Mouse (Mus musculus) ES-Bruce4 (cell line): Measurements from ENCODE around the gene Tbc1d30. TPM values are rescaled to one million over a fixed set of nuclear protein-coding genes. Genes with fewer than 3 reads are reported as not detected.

Source experiments
- H3K27ac ChIP-seq: 2 replicates; pipeline ENCODE4 v1.5.1; 2012; ENCODE audit warnings: low read length, inconsistent platforms; ENCODE audit not compliant: insufficient read depth
- H3K27me3 ChIP-seq: 2 replicates; pipeline ENCODE4 v1.6.1; 2012; ENCODE audit warnings: mild to moderate bottlenecking, low read length, inconsistent platforms; ENCODE audit not compliant: control insufficient read depth, poor library complexity, insufficient read depth, severe bottlenecking
- H3K36me3 ChIP-seq: 2 replicates; pipeline ENCODE4 v1.6.1; 2012; ENCODE audit warnings: inconsistent platforms, mild to moderate bottlenecking, low read length, moderate library complexity; ENCODE audit not compliant: control insufficient read depth, poor library complexity, insufficient read depth, severe bottlenecking
- H3K4me1 ChIP-seq: one replicate; pipeline ENCODE4 v1.8.1; 2011; ENCODE audit warnings: low read length; ENCODE audit not compliant: control insufficient read depth, insufficient read depth
- H3K4me3 ChIP-seq: 2 replicates; pipeline ENCODE4 v1.5.1; 2011; ENCODE audit warnings: low read depth, mild to moderate bottlenecking, low read length
- H3K9ac ChIP-seq: 2 replicates; pipeline ENCODE4 v1.6.1; 2012; ENCODE audit warnings: low read depth, mild to moderate bottlenecking, inconsistent platforms; ENCODE audit not compliant: poor library complexity, severe bottlenecking
- H3K9me3 ChIP-seq: replicated peaks from 2 replicates; pipeline ENCODE4 v1.6.1; 2012; ENCODE audit warnings: mild to moderate bottlenecking, low read length, inconsistent platforms; ENCODE audit not compliant: control insufficient read depth, poor library complexity, insufficient read depth, severe bottlenecking
- CTCF ChIP-seq: IDR thresholded peaks from one replicate; pipeline ENCODE4 v1.8.1; 2011; ENCODE audit warnings: low read depth, low read length
- EP300 ChIP-seq: IDR thresholded peaks from 2 replicates; pipeline ENCODE4 v1.6.1; 2011; ENCODE audit warnings: low read depth, low read length; ENCODE audit not compliant: insufficient read depth
- POLR2A ChIP-seq: IDR thresholded peaks from one replicate; pipeline ENCODE4 v1.8.1; 2011; ENCODE audit warnings: low read length; ENCODE audit not compliant: insufficient read depth
- polyA plus RNA-seq: library from polyadenylated mRNA; stranded (reverse); fragments of >200 nt; gene quantifications from 2 replicates; pipeline ENCODE4 v1.2.4, GENCODE M21; 2011; ENCODE audit warnings: low read depth; ENCODE audit not compliant: missing spikeins, insufficient read depth, insufficient read length

Gene Tbc1d30
- polyA plus RNA-seq, 1 experiment: not detected

DNA sequence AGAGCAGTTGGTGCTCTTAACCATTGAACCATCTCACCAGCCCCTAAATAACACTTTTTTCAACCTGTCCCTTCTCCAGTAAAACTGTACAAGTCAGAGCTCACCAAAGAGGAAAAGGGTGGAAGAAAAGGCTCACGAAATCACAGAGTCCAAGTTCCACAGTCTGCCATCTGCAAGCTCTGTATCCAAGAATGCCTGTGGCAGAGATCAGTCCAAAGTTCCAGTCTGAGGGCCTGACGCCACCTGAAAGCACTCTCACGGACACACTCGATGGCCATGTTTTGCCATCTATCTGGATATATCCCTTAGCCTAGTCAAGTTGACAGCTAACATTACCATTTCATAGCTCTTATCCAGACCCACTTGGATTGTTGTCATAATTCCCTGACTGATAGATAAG lies 101.3 kb downstream of the Tbc1d30 start:
- no peak for TF ChIP-seq EP300
- no peak for TF ChIP-seq CTCF
- no peak for TF ChIP-seq POLR2A
- H3K27ac ChIP-seq: no peak overlapping the region
- H3K27me3 ChIP-seq: no peaks in the 10 kb centered on the region
- no peaks in the 10 kb centered on the region for H3K4me1 ChIP-seq
- no peaks in the 10 kb centered on the region for H3K9me3 ChIP-seq
- no peak overlapping the region for H3K4me3 ChIP-seq
- no peaks in the 10 kb centered on the region for H3K36me3 ChIP-seq
- no peak overlapping the region for H3K9ac ChIP-seq

DNA sequence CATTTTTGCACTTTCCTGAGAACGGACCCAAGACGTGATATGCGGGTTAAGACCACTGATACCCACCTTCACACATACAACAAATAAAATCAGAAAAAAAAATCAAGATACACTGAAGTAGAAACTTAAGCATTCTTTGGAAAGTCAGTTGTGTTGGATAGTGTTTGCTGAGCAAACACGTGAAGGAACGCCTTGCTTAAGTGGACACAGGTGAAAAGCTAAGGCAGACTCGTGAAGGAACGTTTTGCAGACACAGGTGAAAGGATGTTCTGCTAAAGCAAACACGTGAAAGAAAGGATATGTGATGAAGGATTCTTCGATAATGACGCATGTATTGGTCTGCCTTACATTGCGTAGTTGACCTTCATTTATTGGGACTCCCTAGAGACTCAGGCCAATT lies 103.5 kb downstream of the Tbc1d30 start:
- H3K9ac ChIP-seq: no peak overlapping the region
- H3K36me3 ChIP-seq: no peaks in the 10 kb centered on the region
- no peaks in the 10 kb centered on the region for H3K9me3 ChIP-seq
- TF ChIP-seq EP300 (no peak), CTCF (no peak), POLR2A (no peak)
- no peak overlapping the region for H3K27ac ChIP-seq
- H3K4me1 ChIP-seq: no peaks in the 10 kb centered on the region
- no peaks in the 10 kb centered on the region for H3K27me3 ChIP-seq
- H3K4me3 ChIP-seq: no peak overlapping the region

DNA sequence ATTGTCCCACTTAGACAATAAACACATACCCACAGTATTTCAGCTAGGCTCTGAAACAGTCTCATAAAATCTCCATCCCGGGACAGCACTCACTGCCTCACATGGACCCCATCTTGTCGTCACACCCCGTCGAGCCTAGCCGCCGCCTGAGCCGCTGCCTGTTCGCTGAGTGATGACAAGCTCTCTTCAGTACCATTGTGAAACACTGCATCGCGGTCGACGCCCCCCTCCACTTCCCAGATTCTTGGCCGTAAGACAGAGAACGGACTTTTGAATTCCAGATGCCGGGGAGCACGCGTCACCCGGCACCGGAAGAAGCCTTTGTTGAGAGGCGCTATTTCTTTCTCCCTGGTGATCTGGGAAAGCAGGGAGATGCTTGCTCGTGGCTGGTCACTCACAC lies 104.1 kb downstream of the Tbc1d30 start:
- H3K4me3 ChIP-seq: no peak overlapping the region
- H3K4me1 ChIP-seq: no peaks in the 10 kb centered on the region
- H3K27ac ChIP-seq: no peak overlapping the region
- TF ChIP-seq CTCF (no peak), POLR2A (no peak), EP300 (no peak)
- no peaks in the 10 kb centered on the region for H3K27me3 ChIP-seq
- no peak overlapping the region for H3K9ac ChIP-seq
- H3K36me3 ChIP-seq: no peaks in the 10 kb centered on the region
- no peaks in the 10 kb centered on the region for H3K9me3 ChIP-seq

DNA sequence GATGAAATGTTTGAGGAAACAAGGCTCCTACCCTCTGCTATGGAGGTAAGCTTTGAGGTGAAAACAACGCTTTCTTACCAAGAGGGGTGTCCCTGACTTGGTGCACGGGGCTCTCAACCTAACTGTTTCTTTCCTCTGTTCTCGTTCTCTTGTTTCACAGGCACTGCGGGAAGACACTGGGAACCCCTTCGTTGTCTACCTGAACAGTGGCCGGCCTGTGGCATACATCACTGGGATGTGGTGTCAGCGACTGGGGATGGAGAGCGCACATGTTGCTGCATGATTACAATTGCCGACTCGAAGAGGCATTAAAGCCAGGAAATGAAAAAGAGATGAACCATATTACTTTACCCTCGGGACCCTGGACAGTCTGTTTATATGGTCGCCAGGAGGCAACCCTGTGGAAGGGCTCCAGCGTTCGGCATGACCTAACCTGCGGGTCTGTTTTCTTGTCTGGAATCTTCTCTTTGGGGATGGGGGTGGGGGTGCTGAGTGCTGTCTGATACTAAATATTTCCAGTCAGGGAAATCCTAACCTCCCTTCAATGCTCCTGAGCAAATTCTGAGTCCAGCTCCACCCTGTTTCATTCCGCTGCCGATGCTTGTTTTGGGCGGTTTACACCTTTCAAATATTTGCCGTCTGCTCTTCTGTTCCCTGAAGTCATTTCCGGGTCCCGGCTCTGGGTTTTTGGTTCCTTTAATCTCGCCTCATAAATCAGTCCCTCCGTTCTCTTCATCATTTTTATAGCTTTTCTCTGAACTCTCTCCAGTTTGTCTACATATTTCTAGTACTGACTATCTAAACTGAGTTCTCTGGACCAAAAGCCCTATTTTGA lies 107.5 kb downstream of the Tbc1d30 start:
- no peak overlapping the region for H3K9ac ChIP-seq
- no peaks in the 10 kb centered on the region for H3K27me3 ChIP-seq
- no peak overlapping the region for H3K27ac ChIP-seq
- no peaks in the 10 kb centered on the region for H3K4me1 ChIP-seq
- H3K36me3 ChIP-seq: no peaks in the 10 kb centered on the region
- no peak for TF ChIP-seq POLR2A
- TF ChIP-seq EP300: no peak
- TF ChIP-seq CTCF: no peak
- no peak overlapping the region for H3K4me3 ChIP-seq
- H3K9me3 ChIP-seq: no peaks in the 10 kb centered on the region

DNA sequence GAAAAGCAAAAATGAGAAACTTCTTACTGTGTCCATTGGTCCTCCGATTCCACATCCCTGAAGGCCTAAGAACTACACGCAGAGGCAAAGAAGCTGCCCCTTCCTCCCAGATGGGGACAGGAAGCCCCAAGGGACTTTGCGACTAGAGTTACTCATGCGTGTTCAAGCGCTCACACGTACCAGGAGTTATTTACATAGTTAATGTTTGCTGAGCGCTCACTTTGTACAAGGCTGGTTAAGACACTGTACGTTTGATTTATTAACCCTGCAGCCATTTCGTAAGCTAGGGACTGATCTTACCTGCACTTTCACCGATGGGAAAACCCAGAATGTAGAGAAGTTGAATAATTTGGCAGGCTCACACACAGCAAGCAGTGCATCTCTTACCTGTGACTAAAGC lies 108.5 kb downstream of the Tbc1d30 start:
- H3K36me3 ChIP-seq: no peaks in the 10 kb centered on the region
- H3K27ac ChIP-seq: no peak overlapping the region
- TF ChIP-seq CTCF (no peak), EP300 (no peak), POLR2A (no peak)
- no peaks in the 10 kb centered on the region for H3K9me3 ChIP-seq
- H3K27me3 ChIP-seq: no peaks in the 10 kb centered on the region
- H3K9ac ChIP-seq: no peak overlapping the region
- H3K4me3 ChIP-seq: no peak overlapping the region
- H3K4me1 ChIP-seq: no peaks in the 10 kb centered on the region

DNA sequence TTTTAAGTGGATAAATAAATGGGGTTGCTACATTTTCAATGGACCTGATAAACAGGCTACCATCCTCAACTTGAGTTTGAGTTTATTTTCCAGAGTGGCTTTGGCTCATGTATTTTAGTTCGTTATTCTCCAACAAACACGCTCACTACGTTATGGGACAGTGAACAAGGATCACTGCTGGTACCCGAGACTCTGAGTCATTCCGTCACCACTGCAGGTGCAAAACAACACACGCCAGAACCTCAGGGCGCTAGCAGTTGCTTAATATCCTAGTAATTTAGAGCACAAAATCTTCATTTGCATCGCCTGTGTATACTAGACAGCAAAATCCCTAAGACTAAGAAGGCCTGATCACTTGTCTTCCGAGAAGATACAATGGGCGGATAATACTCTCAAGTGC lies 112.0 kb downstream of the Tbc1d30 start:
- TF ChIP-seq EP300 (no peak), CTCF (no peak), POLR2A (no peak)
- Histone ChIP-seq H3K4me1 (no peaks in the 10 kb centered on the region), H3K9me3 (no peaks in the 10 kb centered on the region), H3K9ac (no peak overlapping the region), H3K4me3 (no peak overlapping the region), H3K27ac (no peak overlapping the region), H3K36me3 (no peaks in the 10 kb centered on the region), H3K27me3 (no peaks in the 10 kb centered on the region)
